Mouse (Mus musculus) left cerebral cortex, adult 11 months (tissue): ENCODE measurements around the gene Col4a1.

ENCODE experiments used
- DNase-seq: peaks from one replicate; pipeline ENCODE4 v3.0.0; 2022; ENCODE audit warnings: low spot score

The Col4a1 gene

GRCm38 (mm10) chr8:11327722-11328417 lies 15.2 kb upstream of the Col4a1 start:
- no peak for DNase-seq

GRCm38 (mm10) chr8:11327298-11327697 lies 14.7 kb upstream of the Col4a1 start:
- no peak for DNase-seq

GRCm38 (mm10) chr8:11324801-11325395 lies 12.3 kb upstream of the Col4a1 start:
- no peak for DNase-seq

GRCm38 (mm10) chr8:11323681-11324080 lies 11.1 kb upstream of the Col4a1 start:
- no peak for DNase-seq

GRCm38 (mm10) chr8:11322724-11323585 lies 10.3 kb upstream of the Col4a1 start:
- DNase-seq = no peak

GRCm38 (mm10) chr8:11321841-11322240 lies 9.2 kb upstream of the Col4a1 start:
- DNase-seq = no peak

GRCm38 (mm10) chr8:11319405-11319804 lies 6.8 kb upstream of the Col4a1 start:
- DNase-seq = no peak

- DNase-seq = no peak
These were observed 3.5 kb upstream of the Col4a1 start for GRCm38 (mm10) chr8:11316118-11316517.

- DNase-seq = no peak
These were observed 2.7 kb upstream of the Col4a1 start for GRCm38 (mm10) chr8:11315179-11315943.

GRCm38 (mm10) chr8:11314613-11315012 lies 2.0 kb upstream of the Col4a1 start:
- no peak for DNase-seq

- no peak for DNase-seq
These were observed 818 bp upstream of the Col4a1 start for GRCm38 (mm10) chr8:11313176-11314111.

GRCm38 (mm10) chr8:11311681-11312348 lies 811 bp downstream of the Col4a1 start:
- no peak for DNase-seq

GRCm38 (mm10) chr8:11310049-11310448 lies 2.6 kb downstream of the Col4a1 start:
- DNase-seq = no peak

GRCm38 (mm10) chr8:11309226-11309625 lies 3.4 kb downstream of the Col4a1 start:
- DNase-seq = no peak

GRCm38 (mm10) chr8:11308570-11308998 lies 4.0 kb downstream of the Col4a1 start:
- no peak for DNase-seq

- no peak for DNase-seq
These were observed 5.2 kb downstream of the Col4a1 start for GRCm38 (mm10) chr8:11307451-11307850.

GRCm38 (mm10) chr8:11305539-11305938 lies 7.1 kb downstream of the Col4a1 start:
- no peak for DNase-seq

GRCm38 (mm10) chr8:11304027-11304601 lies 8.5 kb downstream of the Col4a1 start:
- DNase-seq = no peak

- no peak for DNase-seq
These were observed 12.2 kb downstream of the Col4a1 start for GRCm38 (mm10) chr8:11300436-11300835.

GRCm38 (mm10) chr8:11299317-11299602 lies 13.4 kb downstream of the Col4a1 start:
- DNase-seq = no peak
